ENCODE assay signal across 20 mouse cellular contexts in the genomic region with DNA sequence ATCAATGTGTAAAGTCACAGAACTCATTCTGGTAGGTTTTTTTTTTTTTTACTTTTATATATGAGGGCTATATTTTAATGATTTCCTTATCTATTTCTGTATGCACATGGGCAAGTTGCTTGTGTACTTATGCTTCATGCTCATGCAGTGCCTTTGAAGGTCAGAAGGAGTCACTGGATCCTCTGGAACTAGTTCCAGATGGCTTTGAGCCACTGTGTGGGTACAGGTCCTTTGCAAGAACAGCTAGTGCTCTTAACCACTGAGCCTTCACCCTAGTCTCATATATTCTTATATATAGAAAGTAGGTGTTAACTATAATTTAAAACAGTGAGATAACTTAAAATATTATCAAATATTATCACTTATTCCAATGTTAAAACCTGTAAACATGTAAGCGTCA.
"Had no signal": no experiment of that assay in that cellular context is flagged by ENCODE, and none has a peak within 500 bp of the region (broad histone marks: within the 10 kb centered on the region; RNA-seq: fewer than 3 reads in every experiment).

No protein-coding gene starts in this region.

- DNase-seq: lung, adult 18-20 months; lung, embryonic 14.5 days; lung, postnatal 10 days; lung, postnatal 4 days; midbrain, embryonic 14.5 days; retina, postnatal 1 day; right cerebral cortex, adult 18-20 months; right cerebral cortex, postnatal 25 days; right cerebral cortex, postnatal 4 days; thymus, adult 2 months; thymus, postnatal 25 days; thymus, postnatal 4 days had no signal

- ATAC-seq: midbrain, embryonic 16.5 days had no signal

- H3K27ac ChIP-seq: midbrain, embryonic 10.5 days; midbrain, embryonic 12.5 days; neural tube, embryonic 13.5 days; neural tube, embryonic 15.5 days; stomach, embryonic 15.5 days; stomach, postnatal 0 days had no signal

- H3K4me3 ChIP-seq: midbrain, embryonic 10.5 days; midbrain, embryonic 12.5 days; myocyte; neural tube, embryonic 13.5 days; neural tube, embryonic 15.5 days; stomach, embryonic 15.5 days had no signal
